Mouse (Mus musculus): ENCODE measurements at regions not wholly inside any gene's neighbourhood (a gene's known extent, or its start where the extent isn't known, plus 50 kb on each side); places are given as distances from the start of the nearest gene placed in this dataset.

- Histone ChIP-seq H3K4me1 (ENCODE audit: control insufficient read depth, insufficient read depth, low read length) (no peaks in the 10 kb centered on the region), H3K27me3 (ENCODE audit: control insufficient read depth, insufficient read depth, low read depth, low read length) (no peaks in the 10 kb centered on the region), H3K9me3 (replicated peaks; ENCODE audit: control insufficient read depth, low read length, poor library complexity, severe bottlenecking) (no peaks in the 10 kb centered on the region), H3K36me3 (ENCODE audit: control insufficient read depth, insufficient read depth, low read length) (no peaks in the 10 kb centered on the region), H3K4me3 (ENCODE audit: low read depth, low read length) (no peak overlapping the region), H3K27ac (ENCODE audit: low read length) (no peak overlapping the region), H3K4me2 (ENCODE audit: low read length) (no peak overlapping the region), H3K9ac (ENCODE audit: low read depth, low read length) (no peak overlapping the region)
- WGBS, result 88% methylated on average over 9 of the region's 9 CpGs
- ATAC-seq, result no peak
Measured at GRCm38 (mm10) chr13:42358588-42358987, 57.3 kb downstream of the Edn1 start.

GRCm38 (mm10) chr13:42367655-42368554, 66.6 kb downstream of the Edn1 start:
- no peak overlapping the region for H3K4me2 ChIP-seq (ENCODE audit: low read length)
- H3K4me3 ChIP-seq (ENCODE audit: low read depth, low read length), result no peak overlapping the region
- H3K27ac ChIP-seq (ENCODE audit: low read length), result no peak overlapping the region
- H3K27me3 ChIP-seq (ENCODE audit: control insufficient read depth, insufficient read depth, low read depth, low read length), result no peaks in the 10 kb centered on the region
- no peak overlapping the region for H3K9ac ChIP-seq (ENCODE audit: low read depth, low read length)
- WGBS, result 90% methylated on average over 7 of the region's 7 CpGs
- H3K36me3 ChIP-seq (ENCODE audit: control insufficient read depth, insufficient read depth, low read length), result no peaks in the 10 kb centered on the region
- no peaks in the 10 kb centered on the region for H3K9me3 ChIP-seq (replicated peaks; ENCODE audit: control insufficient read depth, low read length, poor library complexity, severe bottlenecking)
- H3K4me1 ChIP-seq (ENCODE audit: control insufficient read depth, insufficient read depth, low read length), result no peaks in the 10 kb centered on the region
- ATAC-seq, result no peak

GRCm38 (mm10) chr13:42369826-42370225, 68.5 kb downstream of the Edn1 start:
- 93% methylated on average over 1 of the region's 1 CpGs for WGBS

GRCm38 (mm10) chr13:42372201-42372600, 70.9 kb downstream of the Edn1 start:
- no peak overlapping the region for H3K9ac ChIP-seq (ENCODE audit: low read depth, low read length)
- H3K9me3 ChIP-seq (replicated peaks; ENCODE audit: control insufficient read depth, low read length, poor library complexity, severe bottlenecking), result no peaks in the 10 kb centered on the region
- no peak overlapping the region for H3K4me2 ChIP-seq (ENCODE audit: low read length)
- H3K27ac ChIP-seq (ENCODE audit: low read length), result no peak overlapping the region
- H3K36me3 ChIP-seq (ENCODE audit: control insufficient read depth, insufficient read depth, low read length), result no peaks in the 10 kb centered on the region
- 90% methylated on average over 4 of the region's 4 CpGs for WGBS
- no peaks in the 10 kb centered on the region for H3K4me1 ChIP-seq (ENCODE audit: control insufficient read depth, insufficient read depth, low read length)
- no peak for ATAC-seq
- no peaks in the 10 kb centered on the region for H3K27me3 ChIP-seq (ENCODE audit: control insufficient read depth, insufficient read depth, low read depth, low read length)
- no peak overlapping the region for H3K4me3 ChIP-seq (ENCODE audit: low read depth, low read length)

More at GRCm38 (mm10) chr13:42369826-42370225, 68.5 kb downstream of the Edn1 start:
- H3K27me3 ChIP-seq (ENCODE audit: control insufficient read depth, insufficient read depth, low read depth, low read length), result no peaks in the 10 kb centered on the region
- no peaks in the 10 kb centered on the region for H3K9me3 ChIP-seq (replicated peaks; ENCODE audit: control insufficient read depth, low read length, poor library complexity, severe bottlenecking)
- H3K4me2 ChIP-seq (ENCODE audit: low read length), result no peak overlapping the region
- no peak overlapping the region for H3K4me3 ChIP-seq (ENCODE audit: low read depth, low read length)
- H3K9ac ChIP-seq (ENCODE audit: low read depth, low read length), result no peak overlapping the region
- H3K27ac ChIP-seq (ENCODE audit: low read length), result no peak overlapping the region
- no peaks in the 10 kb centered on the region for H3K4me1 ChIP-seq (ENCODE audit: control insufficient read depth, insufficient read depth, low read length)
- no peak for ATAC-seq
- no peaks in the 10 kb centered on the region for H3K36me3 ChIP-seq (ENCODE audit: control insufficient read depth, insufficient read depth, low read length)

GRCm38 (mm10) chr13:42374181-42374596, 72.9 kb downstream of the Edn1 start:
- Histone ChIP-seq H3K9me3 (replicated peaks; ENCODE audit: control insufficient read depth, low read length, poor library complexity, severe bottlenecking) (no peaks in the 10 kb centered on the region), H3K4me3 (ENCODE audit: low read depth, low read length) (no peak overlapping the region), H3K9ac (ENCODE audit: low read depth, low read length) (no peak overlapping the region), H3K4me1 (ENCODE audit: control insufficient read depth, insufficient read depth, low read length) (no peaks in the 10 kb centered on the region), H3K27ac (ENCODE audit: low read length) (no peak overlapping the region), H3K4me2 (ENCODE audit: low read length) (no peak overlapping the region), H3K27me3 (ENCODE audit: control insufficient read depth, insufficient read depth, low read depth, low read length) (no peaks in the 10 kb centered on the region), H3K36me3 (ENCODE audit: control insufficient read depth, insufficient read depth, low read length) (no peaks in the 10 kb centered on the region)
- ATAC-seq, result no peak
- 84% methylated on average over 8 of the region's 8 CpGs for WGBS

- 77% methylated on average over 6 of the region's 6 CpGs for WGBS
- Histone ChIP-seq H3K4me2 (ENCODE audit: low read length) (no peak overlapping the region), H3K9ac (ENCODE audit: low read depth, low read length) (no peak overlapping the region), H3K4me3 (ENCODE audit: low read depth, low read length) (no peak overlapping the region), H3K4me1 (ENCODE audit: control insufficient read depth, insufficient read depth, low read length) (no peaks in the 10 kb centered on the region), H3K27ac (ENCODE audit: low read length) (no peak overlapping the region), H3K9me3 (replicated peaks; ENCODE audit: control insufficient read depth, low read length, poor library complexity, severe bottlenecking) (no peaks in the 10 kb centered on the region), H3K36me3 (ENCODE audit: control insufficient read depth, insufficient read depth, low read length) (no peaks in the 10 kb centered on the region), H3K27me3 (ENCODE audit: control insufficient read depth, insufficient read depth, low read depth, low read length) (no peaks in the 10 kb centered on the region)
- no peak for ATAC-seq
Measured at GRCm38 (mm10) chr13:42379675-42380074, 78.4 kb downstream of the Edn1 start.

- Histone ChIP-seq H3K27me3 (ENCODE audit: control insufficient read depth, insufficient read depth, low read depth, low read length) (no peaks in the 10 kb centered on the region), H3K4me1 (ENCODE audit: control insufficient read depth, insufficient read depth, low read length) (no peaks in the 10 kb centered on the region), H3K27ac (ENCODE audit: low read length) (no peak overlapping the region), H3K36me3 (ENCODE audit: control insufficient read depth, insufficient read depth, low read length) (no peaks in the 10 kb centered on the region), H3K4me3 (ENCODE audit: low read depth, low read length) (no peak overlapping the region), H3K4me2 (ENCODE audit: low read length) (no peak overlapping the region), H3K9me3 (replicated peaks; ENCODE audit: control insufficient read depth, low read length, poor library complexity, severe bottlenecking) (no peaks in the 10 kb centered on the region), H3K9ac (ENCODE audit: low read depth, low read length) (no peak overlapping the region)
- WGBS, result 72% methylated on average over 4 of the region's 4 CpGs
- no peak for ATAC-seq
Measured at GRCm38 (mm10) chr13:42383099-42383498, 81.8 kb downstream of the Edn1 start.

GRCm38 (mm10) chr13:42390389-42390788, 89.1 kb downstream of the Edn1 start:
- H3K9me3 ChIP-seq (replicated peaks; ENCODE audit: control insufficient read depth, low read length, poor library complexity, severe bottlenecking), result no peaks in the 10 kb centered on the region
- WGBS, result 88% methylated on average over 1 of the region's 1 CpGs
- H3K27me3 ChIP-seq (ENCODE audit: control insufficient read depth, insufficient read depth, low read depth, low read length), result no peaks in the 10 kb centered on the region
- H3K36me3 ChIP-seq (ENCODE audit: control insufficient read depth, insufficient read depth, low read length), result no peaks in the 10 kb centered on the region
- H3K4me2 ChIP-seq (ENCODE audit: low read length), result no peak overlapping the region
- no peak overlapping the region for H3K27ac ChIP-seq (ENCODE audit: low read length)
- no peak overlapping the region for H3K4me3 ChIP-seq (ENCODE audit: low read depth, low read length)
- no peak overlapping the region for H3K9ac ChIP-seq (ENCODE audit: low read depth, low read length)
- no peaks in the 10 kb centered on the region for H3K4me1 ChIP-seq (ENCODE audit: control insufficient read depth, insufficient read depth, low read length)
- no peak for ATAC-seq

GRCm38 (mm10) chr13:42391330-42392005, 90.2 kb downstream of the Edn1 start:
- no peak overlapping the region for H3K9ac ChIP-seq (ENCODE audit: low read depth, low read length)
- H3K27me3 ChIP-seq (ENCODE audit: control insufficient read depth, insufficient read depth, low read depth, low read length), result no peaks in the 10 kb centered on the region
- H3K36me3 ChIP-seq (ENCODE audit: control insufficient read depth, insufficient read depth, low read length), result no peaks in the 10 kb centered on the region
- H3K4me2 ChIP-seq (ENCODE audit: low read length), result no peak overlapping the region
- no peak for ATAC-seq
- no peaks in the 10 kb centered on the region for H3K9me3 ChIP-seq (replicated peaks; ENCODE audit: control insufficient read depth, low read length, poor library complexity, severe bottlenecking)
- H3K27ac ChIP-seq (ENCODE audit: low read length), result no peak overlapping the region
- no peak overlapping the region for H3K4me3 ChIP-seq (ENCODE audit: low read depth, low read length)
- no peaks in the 10 kb centered on the region for H3K4me1 ChIP-seq (ENCODE audit: control insufficient read depth, insufficient read depth, low read length)
- 78% methylated on average over 9 of the region's 9 CpGs for WGBS
